Mouse (Mus musculus): Measurements from ENCODE around the gene Itprip. TPM values are rescaled to one million over a fixed set of nuclear protein-coding genes. Genes with fewer than 3 reads are reported as not detected.

Gene Itprip
- polyA plus RNA-seq, 1 experiment: 7.4 TPM

DNA sequence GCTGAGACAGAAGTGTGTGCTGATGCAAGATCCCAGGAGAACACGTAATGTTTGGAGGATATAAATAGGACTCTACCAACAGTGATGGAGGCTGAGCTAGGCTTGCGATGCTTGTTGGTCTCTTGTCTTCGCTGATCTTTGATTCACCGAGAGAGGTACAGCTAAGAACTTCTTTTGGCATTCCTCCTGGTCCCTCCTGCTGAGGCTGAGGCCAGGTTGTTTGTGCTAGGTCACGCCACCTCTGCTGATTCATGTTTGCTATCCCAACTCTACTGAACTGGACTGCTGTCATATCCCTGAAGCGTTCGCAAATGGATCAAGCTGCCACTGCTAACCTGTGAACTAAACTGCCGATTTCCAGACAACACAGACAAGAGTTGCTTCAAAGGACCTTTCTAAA lies 15.0 kb upstream of the Itprip start:
- no peak for TF ChIP-seq CTCF (IDR thresholded peaks at IDR 0.05; ENCODE audit: low read depth, low read length)
- TF ChIP-seq POLR2A (IDR thresholded peaks at IDR 0.05; ENCODE audit: insufficient read depth, low read length): no peak
- no peak for TF ChIP-seq EP300 (IDR thresholded peaks at IDR 0.05; ENCODE audit: insufficient read depth, low read depth, low read length)
- Histone ChIP-seq H3K36me3 (ENCODE audit: control insufficient read depth, insufficient read depth, low read length, poor library complexity, severe bottlenecking) (no peaks in the 10 kb centered on the region), H3K27me3 (ENCODE audit: control insufficient read depth, insufficient read depth, low read length, poor library complexity, severe bottlenecking) (no peaks in the 10 kb centered on the region), H3K4me3 (ENCODE audit: low read depth, low read length) (no peak overlapping the region), H3K27ac (ENCODE audit: insufficient read depth, low read length) (peak overlapping the region; percentile 61), H3K4me1 (ENCODE audit: control insufficient read depth, insufficient read depth, low read length) (no peaks in the 10 kb centered on the region), H3K9ac (ENCODE audit: low read depth, poor library complexity, severe bottlenecking) (no peak overlapping the region), H3K9me3 (replicated peaks; ENCODE audit: control insufficient read depth, insufficient read depth, low read length, poor library complexity, severe bottlenecking) (no peaks in the 10 kb centered on the region)

DNA sequence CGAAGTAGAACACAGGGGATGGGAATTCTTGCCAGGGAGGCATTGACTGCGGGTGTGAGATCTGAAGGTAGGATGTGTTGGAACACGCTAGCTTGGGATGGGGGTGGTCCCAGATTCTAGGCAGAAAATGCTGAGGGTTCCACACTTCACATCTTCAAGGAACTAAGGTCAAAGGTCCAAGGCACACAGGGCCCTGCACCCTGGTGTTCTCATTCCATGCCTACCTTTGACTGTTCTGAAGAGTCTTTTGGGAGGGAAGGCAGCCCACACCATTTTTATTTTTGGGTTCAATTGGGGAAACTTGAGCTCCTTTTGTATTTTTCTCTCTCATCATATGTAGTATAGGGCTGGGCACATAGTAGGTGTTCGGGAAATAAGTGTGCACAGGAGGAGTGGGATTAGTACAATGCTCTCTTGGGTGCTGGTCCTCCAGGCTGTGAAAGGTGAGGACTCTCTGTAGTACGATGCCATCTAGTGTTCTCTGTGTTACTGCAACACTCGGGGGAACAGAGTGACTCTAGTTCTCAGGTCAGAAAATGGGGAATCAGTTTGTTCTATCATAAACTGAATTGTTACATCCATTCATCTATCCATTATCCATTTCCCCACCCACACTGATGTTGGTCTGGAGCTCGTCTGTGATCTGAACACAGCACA lies 13.0 kb upstream of the Itprip start:
- Histone ChIP-seq H3K36me3 (ENCODE audit: control insufficient read depth, insufficient read depth, low read length, poor library complexity, severe bottlenecking) (no peaks in the 10 kb centered on the region), H3K4me1 (ENCODE audit: control insufficient read depth, insufficient read depth, low read length) (no peaks in the 10 kb centered on the region), H3K4me3 (ENCODE audit: low read depth, low read length) (no peak overlapping the region), H3K9me3 (replicated peaks; ENCODE audit: control insufficient read depth, insufficient read depth, low read length, poor library complexity, severe bottlenecking) (no peaks in the 10 kb centered on the region), H3K27me3 (ENCODE audit: control insufficient read depth, insufficient read depth, low read length, poor library complexity, severe bottlenecking) (no peaks in the 10 kb centered on the region), H3K9ac (ENCODE audit: low read depth, poor library complexity, severe bottlenecking) (no peak overlapping the region), H3K27ac (ENCODE audit: insufficient read depth, low read length) (no peak overlapping the region)
- TF ChIP-seq CTCF (IDR thresholded peaks at IDR 0.05; ENCODE audit: low read depth, low read length): peak; percentile 41
- no peak for TF ChIP-seq POLR2A (IDR thresholded peaks at IDR 0.05; ENCODE audit: insufficient read depth, low read length)
- no peak for TF ChIP-seq EP300 (IDR thresholded peaks at IDR 0.05; ENCODE audit: insufficient read depth, low read depth, low read length)

DNA sequence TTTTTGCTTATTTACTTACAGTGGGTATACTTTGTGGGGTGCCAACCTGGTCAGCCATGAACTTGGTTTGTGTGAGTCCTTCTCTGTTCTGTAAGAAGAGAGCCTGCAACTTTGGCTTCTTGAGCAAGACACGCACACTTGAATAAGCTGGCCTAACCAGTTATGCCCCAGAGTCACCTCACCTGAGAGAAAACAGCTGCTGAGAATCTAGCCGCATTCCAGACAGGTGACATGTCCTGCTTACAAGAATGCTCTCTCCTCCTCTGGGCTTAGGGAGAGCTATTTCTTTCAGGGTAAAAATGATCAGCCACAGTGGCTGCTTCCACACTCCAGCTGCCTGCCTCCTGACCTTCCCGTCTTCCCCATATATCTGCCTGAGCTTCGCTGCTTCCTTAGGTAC lies 9.9 kb upstream of the Itprip start:
- no peaks in the 10 kb centered on the region for H3K4me1 ChIP-seq (ENCODE audit: control insufficient read depth, insufficient read depth, low read length)
- H3K36me3 ChIP-seq (ENCODE audit: control insufficient read depth, insufficient read depth, low read length, poor library complexity, severe bottlenecking): no peaks in the 10 kb centered on the region
- H3K27me3 ChIP-seq (ENCODE audit: control insufficient read depth, insufficient read depth, low read length, poor library complexity, severe bottlenecking): no peaks in the 10 kb centered on the region
- H3K9ac ChIP-seq (ENCODE audit: low read depth, poor library complexity, severe bottlenecking): no peak overlapping the region
- H3K9me3 ChIP-seq (replicated peaks; ENCODE audit: control insufficient read depth, insufficient read depth, low read length, poor library complexity, severe bottlenecking): no peaks in the 10 kb centered on the region
- H3K4me3 ChIP-seq (ENCODE audit: low read depth, low read length): no peak overlapping the region
- H3K27ac ChIP-seq (ENCODE audit: insufficient read depth, low read length): no peak overlapping the region
- TF ChIP-seq CTCF (IDR thresholded peaks at IDR 0.05; ENCODE audit: low read depth, low read length) (no peak), POLR2A (IDR thresholded peaks at IDR 0.05; ENCODE audit: insufficient read depth, low read length) (no peak), EP300 (IDR thresholded peaks at IDR 0.05; ENCODE audit: insufficient read depth, low read depth, low read length) (no peak)

DNA sequence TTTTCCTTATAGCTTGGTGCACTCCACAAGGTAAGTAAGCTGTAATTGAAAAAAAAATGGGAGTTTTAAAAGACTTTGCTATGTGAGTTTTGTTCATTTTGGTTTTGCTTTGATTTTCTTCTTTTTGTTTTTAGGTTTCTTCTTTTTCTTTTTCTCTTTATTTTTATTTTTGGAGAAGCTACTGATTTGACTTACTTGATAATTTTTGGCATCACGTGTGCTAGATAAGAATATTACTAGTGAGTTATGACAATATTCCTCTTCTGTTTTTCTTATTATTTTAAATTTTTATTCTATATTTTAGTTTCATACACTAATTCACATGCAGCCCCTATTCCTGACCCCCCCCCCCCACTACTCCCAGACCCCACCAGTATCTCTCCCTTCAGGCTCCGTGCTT lies 7.9 kb upstream of the Itprip start:
- Histone ChIP-seq H3K36me3 (ENCODE audit: control insufficient read depth, insufficient read depth, low read length, poor library complexity, severe bottlenecking) (no peaks in the 10 kb centered on the region), H3K27me3 (ENCODE audit: control insufficient read depth, insufficient read depth, low read length, poor library complexity, severe bottlenecking) (no peaks in the 10 kb centered on the region), H3K9me3 (replicated peaks; ENCODE audit: control insufficient read depth, insufficient read depth, low read length, poor library complexity, severe bottlenecking) (no peaks in the 10 kb centered on the region), H3K9ac (ENCODE audit: low read depth, poor library complexity, severe bottlenecking) (no peak overlapping the region), H3K27ac (ENCODE audit: insufficient read depth, low read length) (no peak overlapping the region), H3K4me3 (ENCODE audit: low read depth, low read length) (no peak overlapping the region), H3K4me1 (ENCODE audit: control insufficient read depth, insufficient read depth, low read length) (no peaks in the 10 kb centered on the region)
- TF ChIP-seq EP300 (IDR thresholded peaks at IDR 0.05; ENCODE audit: insufficient read depth, low read depth, low read length): no peak
- TF ChIP-seq POLR2A (IDR thresholded peaks at IDR 0.05; ENCODE audit: insufficient read depth, low read length): no peak
- no peak for TF ChIP-seq CTCF (IDR thresholded peaks at IDR 0.05; ENCODE audit: low read depth, low read length)

DNA sequence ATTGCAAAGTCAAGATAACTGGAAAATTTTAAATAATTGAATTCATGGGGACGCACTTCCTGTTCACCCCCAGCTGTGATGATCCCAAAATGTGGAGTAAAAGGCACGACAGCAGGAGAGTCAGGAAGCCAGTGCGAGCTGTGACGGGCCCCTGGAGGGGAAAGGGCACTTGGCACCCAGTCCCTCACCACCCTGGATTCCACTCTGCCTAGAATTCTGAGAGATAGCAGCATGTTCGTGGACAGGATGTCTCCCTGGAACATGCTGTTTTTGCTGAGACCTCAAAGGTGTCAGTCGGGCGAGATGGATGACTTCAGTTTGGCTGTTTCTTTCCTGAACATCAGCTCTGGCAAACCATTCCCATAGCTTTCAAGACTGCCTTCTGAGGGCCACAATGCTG lies 6.7 kb upstream of the Itprip start:
- no peaks in the 10 kb centered on the region for H3K9me3 ChIP-seq (replicated peaks; ENCODE audit: control insufficient read depth, insufficient read depth, low read length, poor library complexity, severe bottlenecking)
- H3K9ac ChIP-seq (ENCODE audit: low read depth, poor library complexity, severe bottlenecking): no peak overlapping the region
- no peak overlapping the region for H3K27ac ChIP-seq (ENCODE audit: insufficient read depth, low read length)
- no peaks in the 10 kb centered on the region for H3K27me3 ChIP-seq (ENCODE audit: control insufficient read depth, insufficient read depth, low read length, poor library complexity, severe bottlenecking)
- H3K4me3 ChIP-seq (ENCODE audit: low read depth, low read length): no peak overlapping the region
- no peaks in the 10 kb centered on the region for H3K4me1 ChIP-seq (ENCODE audit: control insufficient read depth, insufficient read depth, low read length)
- no peaks in the 10 kb centered on the region for H3K36me3 ChIP-seq (ENCODE audit: control insufficient read depth, insufficient read depth, low read length, poor library complexity, severe bottlenecking)
- TF ChIP-seq CTCF (IDR thresholded peaks at IDR 0.05; ENCODE audit: low read depth, low read length): no peak
- TF ChIP-seq EP300 (IDR thresholded peaks at IDR 0.05; ENCODE audit: insufficient read depth, low read depth, low read length): no peak
- no peak for TF ChIP-seq POLR2A (IDR thresholded peaks at IDR 0.05; ENCODE audit: insufficient read depth, low read length)

DNA sequence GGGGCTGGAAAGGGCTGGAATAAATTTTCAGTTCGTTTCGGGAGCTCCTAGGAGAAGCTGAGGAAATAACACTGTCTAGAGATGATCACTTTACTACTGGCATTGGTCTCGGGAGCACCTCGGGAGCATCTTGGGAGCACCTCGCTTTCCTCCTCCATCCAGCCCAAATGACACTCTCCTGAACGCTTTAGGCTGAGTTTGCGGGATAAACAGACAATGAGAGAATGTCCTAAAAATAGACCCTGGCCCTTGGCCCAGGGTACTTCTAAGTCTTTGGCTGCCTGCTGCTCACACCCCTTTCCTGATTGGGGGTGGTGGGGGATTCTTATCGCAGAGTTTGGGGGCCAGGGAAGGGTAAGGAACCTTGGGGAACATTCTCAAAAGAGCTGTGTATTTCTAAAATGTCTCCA lies 872 bp upstream of the Itprip start:
- Histone ChIP-seq H3K4me3 (ENCODE audit: low read depth, low read length) (no peak overlapping the region), H3K36me3 (ENCODE audit: control insufficient read depth, insufficient read depth, low read length, poor library complexity, severe bottlenecking) (no peaks in the 10 kb centered on the region), H3K27ac (ENCODE audit: insufficient read depth, low read length) (no peak overlapping the region), H3K27me3 (ENCODE audit: control insufficient read depth, insufficient read depth, low read length, poor library complexity, severe bottlenecking) (no peaks in the 10 kb centered on the region; the same call in 1 of the 2 replicates), H3K9ac (ENCODE audit: low read depth, poor library complexity, severe bottlenecking) (peak overlapping the region; percentile 59; the same call in 1 of the 2 replicates), H3K9me3 (replicated peaks; ENCODE audit: control insufficient read depth, insufficient read depth, low read length, poor library complexity, severe bottlenecking) (no peaks in the 10 kb centered on the region), H3K4me1 (ENCODE audit: control insufficient read depth, insufficient read depth, low read length) (no peaks in the 10 kb centered on the region)
- no peak for TF ChIP-seq EP300 (IDR thresholded peaks at IDR 0.05; ENCODE audit: insufficient read depth, low read depth, low read length)
- TF ChIP-seq CTCF (IDR thresholded peaks at IDR 0.05; ENCODE audit: low read depth, low read length): no peak
- no peak for TF ChIP-seq POLR2A (IDR thresholded peaks at IDR 0.05; ENCODE audit: insufficient read depth, low read length)
